Mouse (Mus musculus): ENCODE measurements around the gene Tmem79. TPM values are rescaled to one million over a fixed set of nuclear protein-coding genes. Genes with fewer than 3 reads are reported as not detected.
"Not testable (repeated sequence)": the region's sequence is repeated elsewhere in the genome, so short reads cannot be mapped to it uniquely, and the experiment has no call there.

Gene Tmem79
- total and polyA plus RNA-seq, 3 experiments: 1.6 to 3.7 (median 3.2) TPM

DNA sequence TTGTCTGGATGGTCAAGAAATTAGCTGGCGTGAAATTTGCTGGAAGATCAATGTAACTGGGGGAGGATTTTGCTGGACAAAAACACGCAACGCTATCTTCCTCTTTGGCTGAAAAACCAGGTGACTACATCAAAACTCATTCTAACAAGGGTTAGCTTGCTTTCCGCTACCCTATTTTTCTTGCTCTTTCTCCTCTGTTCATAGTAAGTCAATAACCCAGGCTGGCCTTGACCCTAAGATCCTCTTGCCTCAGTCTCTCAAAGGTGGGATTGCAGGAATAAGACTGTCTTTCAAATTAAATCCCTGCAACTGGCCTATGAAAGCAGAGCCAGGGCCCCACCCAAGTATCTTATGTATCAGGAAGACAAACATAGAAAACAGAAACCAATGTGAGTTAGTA lies 48.8 kb downstream of the Tmem79 start, which contains the start of gene Gm38392:
TSS of gene Gm38392 (minus strand) at position 101 of the 400 bp plus-strand sequence.
- no peaks in the 10 kb centered on the region for H3K9me3 ChIP-seq (replicated peaks; ENCODE audit: low read length)
- no peaks in the 10 kb centered on the region for H3K27me3 ChIP-seq (replicated peaks)
- in situ Hi-C loops (cut with MboI; ENCODE audit: low pct_ligation_motif_present, low pct_unique_long_range_greater_than_20kb, low sequenced_read_pairs): no loop called here
- no peak within 1 kb of the TSS for H3K4me3 ChIP-seq (replicated peaks in 1 of 3; ENCODE audit: low read depth in 2 of 3, low read length in 2 of 3, poor library complexity in 1 of 3)
- no peak within 1 kb of the TSS for H3K27ac ChIP-seq (ENCODE audit: insufficient read depth, low read depth)
- TF ChIP-seq EP300 (IDR thresholded peaks at IDR 0.05; ENCODE audit: low read length): no peak
- no peak within 1 kb of the TSS for H3K9ac ChIP-seq (ENCODE audit: insufficient read depth, low read depth)
- dilution Hi-C loops (cut with MboI; ENCODE audit: extremely low pct_ligation_motif_present, extremely low pct_unique_long_range_greater_than_20kb, low sequenced_read_pairs): no loop called here
- peaks cover 6 to 51% of the 10 kb centered on the region in 2 experiments for H3K36me3 ChIP-seq (replicated peaks in 1 of 2; ENCODE audit: control insufficient read depth in 1 of 2, insufficient read depth in 1 of 2, low read length in 1 of 2)
- DNase-seq (ENCODE audit: extremely low read depth): no peak
- no peak within 1 kb of the TSS for H3K4me2 ChIP-seq (ENCODE audit: insufficient read depth, low read depth, poor library complexity, severe bottlenecking)
- no peaks in the 10 kb centered on the region for H3K79me2 ChIP-seq (replicated peaks; ENCODE audit: control insufficient read depth, extremely low read depth, insufficient read depth, poor library complexity, severe bottlenecking)
- peaks cover 0 to 17% of the 10 kb centered on the region in 2 experiments; a peak in 1 of 4 replicates for H3K4me1 ChIP-seq (ENCODE audit: control insufficient read depth in 1 of 2, insufficient read depth in 2 of 2)

DNA sequence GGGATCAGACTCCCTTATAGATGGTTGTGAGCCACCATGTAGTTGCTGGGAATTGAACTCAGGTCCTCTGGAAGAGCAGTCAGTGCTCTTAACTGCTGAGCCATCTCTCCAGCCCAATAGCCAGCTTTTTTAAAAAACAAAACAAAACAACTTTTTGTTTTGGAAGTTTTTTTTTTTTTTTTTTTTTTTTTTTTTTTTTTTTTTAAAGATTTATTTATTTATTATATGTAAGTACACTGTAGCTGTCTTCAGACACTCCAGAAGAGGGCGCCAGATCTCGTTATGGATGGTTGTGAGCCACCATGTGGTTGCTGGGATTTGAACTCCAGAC lies 50.4 kb downstream of the Tmem79 start:
- H3K9ac ChIP-seq (ENCODE audit: insufficient read depth, low read depth); in situ Hi-C loops (cut with MboI; ENCODE audit: low pct_ligation_motif_present, low pct_unique_long_range_greater_than_20kb, low sequenced_read_pairs); H3K4me3 ChIP-seq (replicated peaks in 1 of 3; ENCODE audit: low read depth in 2 of 3, low read length in 2 of 3, poor library complexity in 1 of 3); H3K9me3 ChIP-seq (replicated peaks; ENCODE audit: low read length); H3K27ac ChIP-seq (ENCODE audit: insufficient read depth, low read depth); H3K79me2 ChIP-seq (replicated peaks; ENCODE audit: control insufficient read depth, extremely low read depth, insufficient read depth, poor library complexity, severe bottlenecking); DNase-seq (ENCODE audit: extremely low read depth); dilution Hi-C loops (cut with MboI; ENCODE audit: extremely low pct_ligation_motif_present, extremely low pct_unique_long_range_greater_than_20kb, low sequenced_read_pairs); H3K27me3 ChIP-seq (replicated peaks); H3K4me2 ChIP-seq (ENCODE audit: insufficient read depth, low read depth, poor library complexity, severe bottlenecking): not testable (repeated sequence)
- peaks cover 0 to 13% of the 10 kb centered on the region in 2 experiments; a peak in 1 of 4 replicates for H3K4me1 ChIP-seq (ENCODE audit: control insufficient read depth in 1 of 2, insufficient read depth in 2 of 2)
- peaks cover 6 to 47% of the 10 kb centered on the region in 2 experiments for H3K36me3 ChIP-seq (replicated peaks in 1 of 2; ENCODE audit: control insufficient read depth in 1 of 2, insufficient read depth in 1 of 2, low read length in 1 of 2)

DNA sequence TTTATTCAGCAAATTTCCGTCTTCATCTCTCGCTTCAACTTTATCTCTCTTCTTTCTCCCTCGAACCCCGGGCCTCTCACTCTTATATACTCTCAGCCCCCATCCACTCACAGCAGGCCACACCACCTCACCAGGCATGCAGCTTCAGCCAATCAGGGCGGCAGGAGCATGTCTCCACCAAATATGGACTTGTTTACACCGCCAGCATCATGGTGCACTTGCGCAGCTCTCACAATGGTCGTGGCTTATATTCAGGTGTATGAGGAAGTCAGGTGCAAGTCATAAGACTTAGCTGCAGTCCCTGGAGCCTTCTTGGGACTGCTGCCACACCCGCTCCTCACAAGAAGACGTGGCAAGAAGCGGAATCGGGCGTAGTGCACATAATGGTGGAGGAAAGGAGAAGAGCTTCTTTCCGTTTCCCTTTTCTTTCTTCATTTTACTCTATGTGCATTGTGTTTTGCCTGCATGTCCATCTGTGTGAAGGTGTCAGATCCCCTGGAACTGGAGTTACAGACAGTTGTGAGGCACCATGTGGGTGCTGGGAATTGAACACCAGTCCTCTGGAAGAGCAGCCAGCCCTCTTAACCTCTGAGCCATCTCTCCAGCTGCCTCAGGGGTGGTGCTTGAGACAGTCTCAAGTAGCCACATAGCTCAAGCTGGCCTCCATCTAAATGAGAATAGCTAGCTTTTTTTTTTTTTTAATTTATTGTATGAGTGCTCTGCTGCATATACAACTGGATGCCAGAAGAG lies 51.0 kb downstream of the Tmem79 start:
- DNase-seq (ENCODE audit: extremely low read depth); H3K4me2 ChIP-seq (ENCODE audit: insufficient read depth, low read depth, poor library complexity, severe bottlenecking); H3K27ac ChIP-seq (ENCODE audit: insufficient read depth, low read depth); in situ Hi-C loops (cut with MboI; ENCODE audit: low pct_ligation_motif_present, low pct_unique_long_range_greater_than_20kb, low sequenced_read_pairs); H3K4me1 ChIP-seq (ENCODE audit: control insufficient read depth in 1 of 2, insufficient read depth in 2 of 2); H3K9me3 ChIP-seq (replicated peaks; ENCODE audit: low read length); H3K79me2 ChIP-seq (replicated peaks; ENCODE audit: control insufficient read depth, extremely low read depth, insufficient read depth, poor library complexity, severe bottlenecking); H3K27me3 ChIP-seq (replicated peaks); dilution Hi-C loops (cut with MboI; ENCODE audit: extremely low pct_ligation_motif_present, extremely low pct_unique_long_range_greater_than_20kb, low sequenced_read_pairs); H3K4me3 ChIP-seq (replicated peaks in 1 of 3; ENCODE audit: low read depth in 2 of 3, low read length in 2 of 3, poor library complexity in 1 of 3); H3K9ac ChIP-seq (ENCODE audit: insufficient read depth, low read depth): not testable (repeated sequence)
- H3K36me3 ChIP-seq (replicated peaks in 1 of 2; ENCODE audit: control insufficient read depth in 1 of 2, insufficient read depth in 1 of 2, low read length in 1 of 2): peaks cover 6 to 43% of the 10 kb centered on the region in 2 experiments

DNA sequence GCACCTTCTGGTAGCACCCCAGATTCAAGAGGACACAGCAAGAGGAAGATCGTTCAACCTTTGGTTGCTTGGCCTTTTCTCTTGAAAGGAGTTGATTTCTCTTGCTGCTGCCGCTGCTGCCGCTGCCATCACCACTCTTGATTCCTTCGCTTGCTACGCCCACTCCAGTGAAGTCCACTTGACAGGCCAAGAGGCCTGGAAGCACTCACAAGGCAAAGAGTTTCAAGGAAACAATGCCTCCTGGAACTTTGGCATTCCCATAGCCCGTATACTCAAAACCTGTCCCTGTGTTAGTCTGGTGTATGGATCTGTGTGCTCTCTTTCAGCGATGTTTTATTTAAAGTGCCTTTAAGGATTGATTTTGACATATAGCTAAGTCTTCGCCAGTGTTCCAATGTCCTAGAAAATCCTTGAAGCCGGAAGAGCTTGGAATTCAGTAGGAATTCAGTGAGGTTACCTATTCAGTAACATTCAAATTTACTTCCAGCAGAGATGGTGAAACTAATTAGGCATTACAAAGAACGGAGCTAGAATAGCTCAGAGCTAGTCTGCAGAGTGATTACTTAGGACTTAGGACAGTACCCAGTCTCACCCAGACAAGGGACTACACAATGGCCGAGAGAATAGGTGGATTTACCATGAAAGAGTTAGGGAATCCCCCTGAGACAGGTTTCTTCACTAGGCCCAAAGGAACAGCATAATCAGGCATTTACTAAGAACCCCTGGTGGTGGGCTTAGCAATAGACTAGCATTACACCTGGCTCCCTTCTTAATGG lies 54.6 kb downstream of the Tmem79 start:
- in situ Hi-C loops (cut with MboI; ENCODE audit: low pct_ligation_motif_present, low pct_unique_long_range_greater_than_20kb, low sequenced_read_pairs): not testable (repeated sequence)

More for the DNA sequence above, 54.6 kb downstream of the Tmem79 start:
- DNase-seq (ENCODE audit: extremely low read depth); H3K4me3 ChIP-seq (replicated peaks in 1 of 3; ENCODE audit: low read depth in 2 of 3, low read length in 2 of 3, poor library complexity in 1 of 3); H3K27ac ChIP-seq (ENCODE audit: insufficient read depth, low read depth); dilution Hi-C loops (cut with MboI; ENCODE audit: extremely low pct_ligation_motif_present, extremely low pct_unique_long_range_greater_than_20kb, low sequenced_read_pairs); H3K79me2 ChIP-seq (replicated peaks; ENCODE audit: control insufficient read depth, extremely low read depth, insufficient read depth, poor library complexity, severe bottlenecking); H3K9me3 ChIP-seq (replicated peaks; ENCODE audit: low read length); H3K4me2 ChIP-seq (ENCODE audit: insufficient read depth, low read depth, poor library complexity, severe bottlenecking); H3K4me1 ChIP-seq (ENCODE audit: control insufficient read depth in 1 of 2, insufficient read depth in 2 of 2); H3K27me3 ChIP-seq (replicated peaks); H3K9ac ChIP-seq (ENCODE audit: insufficient read depth, low read depth): not testable (repeated sequence)
- H3K36me3 ChIP-seq (replicated peaks in 1 of 2; ENCODE audit: control insufficient read depth in 1 of 2, insufficient read depth in 1 of 2, low read length in 1 of 2): peaks cover 3 to 18% of the 10 kb centered on the region in 2 experiments

Measured in CH12.LX (cell line).